Mouse (Mus musculus) T-cell, adult 66 days (primary cell): Measurements from ENCODE around the gene Gm10251. TPM values are rescaled to one million over a fixed set of nuclear protein-coding genes. Genes with fewer than 3 reads are reported as not detected.

Experiments
- total RNA-seq, 2 experiments: library from RNA; stranded (reverse); gene quantifications; 3 replicates in 1 of 2; 4 replicates in 1 of 2; pipeline ENCODE4 v1.2.4; 2023

Gm10251 gene
- not detected for total RNA-seq

GRCm38 (mm10) chr14:6684070-6684469, at the start of gene Gm10251:
Gm10251 (minus strand) TSS chr14:6684170.

GRCm38 (mm10) chr14:6720151-6720550, 36.2 kb upstream of the Gm10251 start, which contains the start of gene Gm8050:
Gm8050 (minus strand) TSS chr14:6720251.

GRCm38 (mm10) chr14:6622318-6622717, 61.7 kb downstream of the Gm10251 start, which contains the start of gene Gm3460:
Gm3460 (minus strand) TSS chr14:6622418.

GRCm38 (mm10) chr14:6590513-6590912, 93.5 kb downstream of the Gm10251 start, which contains the start of gene Gm3629:
Gm3629 (minus strand) TSS chr14:6590613.

Other genes with a start within 250 kb of the Gm10251 start
- gene Gm3594, start 239.6 kb downstream of the Gm10251 start, total RNA-seq: not detected
- gene Gm8356, start 146.9 kb downstream of the Gm10251 start, total RNA-seq: not detected
- gene Gm3629, start 93.6 kb downstream of the Gm10251 start, total RNA-seq: not detected
- gene Gm3460, start 61.8 kb downstream of the Gm10251 start, total RNA-seq: not detected
- not detected for gene Gm8050, start 36.1 kb upstream of the Gm10251 start, total RNA-seq
- 1 to 10 TPM; 2.9 to 3.1 TPM for gene Gm3636, start 58.2 kb upstream of the Gm10251 start, total RNA-seq
- not detected for gene Gm8362, start 90.2 kb upstream of the Gm10251 start, total RNA-seq
- gene Gm3642, start 156.1 kb upstream of the Gm10251 start, total RNA-seq: not detected
- under 1 TPM; 0.44 to 0.59 TPM for gene Gm3667, start 205.8 kb upstream of the Gm10251 start, total RNA-seq